Mouse (Mus musculus): ENCODE measurements around the gene Baat. TPM values are rescaled to one million over a fixed set of nuclear protein-coding genes. Genes with fewer than 3 reads are reported as not detected.
"Not testable (repeated sequence)": the region's sequence is repeated elsewhere in the genome, so short reads cannot be mapped to it uniquely, and the experiment has no call there.

The Baat gene
- polyA plus RNA-seq, 1 experiment: not detected

- DNase-seq (ENCODE audit: low read depth): peak; percentile 8
Measured at GRCm38 (mm10) chr4:49485442-49485841, 20.9 kb downstream of the Baat start.

DNA sequence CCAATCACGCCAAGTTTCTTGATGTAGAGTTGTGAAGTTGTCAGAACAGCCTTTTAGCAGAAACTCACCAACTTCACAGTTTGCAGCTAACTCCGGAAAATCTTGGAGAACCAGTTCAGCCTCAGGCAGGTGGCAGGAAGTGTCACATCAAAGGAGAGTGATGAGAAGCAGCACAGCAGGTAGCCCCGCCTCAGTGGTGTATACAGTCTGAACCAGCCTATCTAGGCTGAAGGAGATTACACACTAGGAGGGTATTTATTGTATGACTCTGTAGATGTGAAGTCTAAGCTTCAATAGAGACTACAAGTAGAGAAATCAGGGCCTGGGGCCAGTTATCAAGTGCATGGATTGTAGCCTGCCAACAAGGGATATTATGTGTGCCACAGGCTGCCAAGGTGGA, 25.5 kb downstream of the Baat start:
- DNase-seq (ENCODE audit: low read depth): no peak

DNA sequence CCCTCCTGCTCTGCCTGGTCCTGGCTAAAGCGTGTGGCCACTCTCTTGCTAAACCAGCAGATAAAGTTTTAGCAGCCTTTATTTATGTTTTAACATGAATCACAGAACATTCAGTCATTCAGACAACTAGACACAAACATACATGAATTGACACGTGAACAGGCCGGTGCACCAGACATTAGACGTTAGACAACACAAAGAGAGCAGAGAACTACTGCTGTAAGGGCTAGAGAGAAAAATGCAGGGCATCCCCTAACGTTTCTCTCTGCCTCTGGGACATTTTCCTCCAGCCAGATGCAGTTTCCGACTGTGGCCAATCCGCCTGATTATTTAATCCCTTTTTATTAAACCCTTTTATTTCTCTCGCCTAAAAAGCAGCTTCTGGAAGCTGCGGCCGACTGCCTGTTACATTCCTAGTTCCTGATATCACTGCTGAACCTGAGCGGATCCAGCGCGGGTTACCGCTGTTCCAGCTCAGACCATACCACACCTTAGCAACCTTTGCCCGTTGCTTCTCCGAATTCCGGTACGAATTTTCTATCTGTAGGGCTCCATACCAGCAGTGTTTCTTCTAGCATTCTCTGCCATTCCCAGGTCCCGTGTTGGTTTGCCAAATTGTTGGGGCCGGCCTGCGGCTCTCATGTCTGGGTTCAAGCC, 26.1 kb downstream of the Baat start:
- DNase-seq (ENCODE audit: low read depth): no peak

GRCm38 (mm10) chr4:49479035-49479434, 27.3 kb downstream of the Baat start:
- not testable (repeated sequence) for DNase-seq (ENCODE audit: low read depth)

DNA sequence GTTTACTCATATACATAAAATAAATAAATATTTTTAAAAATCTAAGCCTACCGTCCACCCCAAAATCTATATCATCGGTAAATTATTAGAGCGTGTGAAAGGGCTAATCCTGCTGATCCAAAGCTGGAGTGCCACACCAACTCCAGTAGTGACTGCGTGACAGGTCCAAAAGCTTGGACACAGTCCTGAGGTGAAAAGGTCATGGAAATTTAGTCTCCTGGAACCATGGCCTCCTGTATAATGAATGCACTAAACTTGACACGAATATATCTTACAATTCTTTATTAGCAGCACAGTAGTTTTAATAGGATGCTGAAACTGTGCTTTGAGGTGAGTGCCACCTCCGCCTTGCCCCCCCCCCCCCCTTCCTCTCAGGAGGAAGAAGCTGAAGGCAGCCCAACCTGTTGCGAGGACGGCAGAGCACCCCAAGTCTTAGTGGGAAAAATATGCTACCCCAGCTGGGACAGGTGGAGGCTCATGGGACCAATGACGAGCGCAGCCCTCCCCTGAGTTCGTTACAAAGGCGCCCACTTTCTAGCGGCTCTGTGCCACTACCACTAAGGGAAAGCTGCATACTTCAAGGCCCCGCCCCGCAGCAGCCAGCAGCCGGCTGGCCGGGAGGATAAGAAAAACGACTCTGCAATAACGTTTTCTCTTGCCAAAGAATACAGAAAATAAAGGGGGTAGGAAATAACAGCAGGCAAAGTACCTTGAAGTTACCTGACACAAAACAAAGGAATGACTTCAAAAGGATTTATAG, 28.1 kb downstream of the Baat start:
- no peak for DNase-seq (ENCODE audit: low read depth)

- no peak for DNase-seq (ENCODE audit: low read depth)
Measured at GRCm38 (mm10) chr4:49474583-49474982, 31.8 kb downstream of the Baat start.

DNA sequence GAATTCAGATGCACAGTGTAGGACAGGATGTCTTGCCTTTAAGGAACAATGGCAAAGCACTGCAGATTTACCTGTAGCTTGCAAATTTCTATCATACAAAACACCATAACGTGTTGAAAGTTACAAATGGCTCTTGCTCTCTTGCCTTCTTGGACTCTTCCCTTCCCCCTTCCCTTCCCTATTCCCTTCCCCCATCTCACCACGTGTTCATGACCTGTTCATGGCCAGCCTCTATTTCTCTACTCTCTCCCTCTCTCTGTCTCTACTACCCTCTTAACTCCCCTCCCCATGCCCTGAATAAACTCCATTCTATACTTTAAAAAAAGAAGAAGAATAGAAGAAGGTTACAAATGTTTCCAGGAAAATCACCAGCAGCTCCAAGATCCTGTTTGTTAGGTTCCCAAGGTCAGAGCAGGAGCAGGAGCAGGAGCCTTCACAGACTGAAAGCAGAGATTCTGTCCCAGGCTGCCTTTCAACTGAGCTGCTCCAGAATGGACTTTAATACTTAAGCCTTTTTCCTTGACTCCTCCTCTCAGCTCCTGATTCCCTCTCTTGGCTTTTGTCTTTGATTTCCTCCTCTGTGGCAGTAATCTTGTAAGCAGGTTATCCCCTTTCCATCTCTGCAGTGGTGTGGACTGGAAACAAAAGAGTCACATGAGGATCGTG, 32.8 kb downstream of the Baat start, which contains the start of gene Acnat1:
Gene Acnat1 (minus strand): TSS at position 478 of the 666 bp plus-strand sequence.
- DNase-seq (ENCODE audit: low read depth): no peak

DNA sequence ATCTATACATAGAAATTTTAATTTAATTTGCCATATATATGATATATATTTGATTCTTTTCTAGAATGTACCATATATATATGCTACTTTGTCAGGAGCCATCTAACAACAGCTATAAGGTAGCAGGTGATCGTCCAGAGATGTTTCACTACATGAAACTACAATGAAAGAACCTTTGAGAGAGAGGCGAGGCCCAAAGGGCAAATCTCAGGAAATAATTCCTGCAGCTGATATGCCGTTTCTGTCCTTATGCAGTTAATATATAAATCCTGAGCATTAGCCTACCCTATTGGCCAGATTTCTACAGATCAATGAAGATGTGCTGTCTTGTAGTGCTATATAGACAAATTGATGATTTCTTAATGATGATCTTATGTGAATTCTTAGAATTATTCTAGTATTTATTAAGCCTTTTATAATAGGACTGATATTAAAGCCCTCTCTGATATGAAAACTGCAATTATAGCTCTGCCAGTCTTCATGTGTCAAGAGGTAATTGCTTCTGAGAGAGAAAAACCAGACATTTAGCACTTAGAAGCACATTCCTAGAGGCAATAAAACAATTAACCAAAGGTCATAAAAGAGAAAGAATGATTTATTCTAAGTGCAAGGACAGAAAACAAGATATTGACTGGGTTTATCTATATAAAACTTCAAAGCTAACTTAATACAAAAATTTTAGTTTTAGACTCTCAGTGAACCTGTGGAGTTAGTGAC, 36.8 kb downstream of the Baat start:
- no peak for DNase-seq (ENCODE audit: low read depth)

DNA sequence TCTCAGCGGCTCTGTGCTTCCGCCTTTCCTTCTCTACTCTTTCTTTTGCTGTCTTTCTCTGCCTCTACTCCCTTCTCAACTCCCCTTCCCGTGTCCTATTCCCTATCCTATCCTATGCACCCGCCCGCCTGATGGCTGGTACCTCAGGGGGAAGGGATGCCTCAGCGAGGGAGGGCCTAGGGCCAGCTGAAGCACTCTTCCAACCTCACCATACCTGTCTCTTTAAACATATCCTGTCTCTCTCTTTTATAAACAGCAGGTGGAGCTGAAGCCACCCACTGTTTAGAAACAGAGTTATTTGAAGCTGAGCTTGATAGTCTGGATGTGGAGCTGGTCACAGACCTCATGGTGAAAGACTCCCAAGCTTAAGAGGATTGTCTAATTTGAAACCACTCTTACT, 39.0 kb downstream of the Baat start:
- no peak for DNase-seq (ENCODE audit: low read depth)

- DNase-seq (ENCODE audit: low read depth): no peak
Measured at GRCm38 (mm10) chr4:49456171-49456570, 50.2 kb downstream of the Baat start.

GRCm38 (mm10) chr4:49451848-49452551, 54.4 kb downstream of the Baat start:
- DNase-seq (ENCODE audit: low read depth): no peak

- DNase-seq (ENCODE audit: low read depth): not testable (repeated sequence)
Measured at GRCm38 (mm10) chr4:49451133-49451847, 55.1 kb downstream of the Baat start.

Other genes with a start within 250 kb of the Baat start
- 0.36 and 0.76 TPM in 2 replicates for gene Acnat2, start 98.4 kb downstream of the Baat start, polyA plus RNA-seq (2012; rRNA removed)
- gene Acnat1, start 32.6 kb downstream of the Baat start, polyA plus RNA-seq (2012; rRNA removed): 1.1 and 2.0 TPM in 2 replicates
- 6.0 and 6.4 TPM in 2 replicates for gene Mrpl50, start 14.5 kb upstream of the Baat start, polyA plus RNA-seq (2012; rRNA removed)
- gene Zfp189, start 14.6 kb upstream of the Baat start, polyA plus RNA-seq (2012; rRNA removed): 3.3 and 4.6 TPM in 2 replicates
- gene Aldob, start 43.0 kb upstream of the Baat start, polyA plus RNA-seq (2012; rRNA removed): 1.5 and 6.2 TPM in 2 replicates
- gene Tmem246, start 91.3 kb upstream of the Baat start, polyA plus RNA-seq (2012; rRNA removed): 9.0 and 9.3 TPM in 2 replicates
- 16.8 and 19.0 TPM in 2 replicates for gene Rnf20, start 125.4 kb upstream of the Baat start, polyA plus RNA-seq (2012; rRNA removed)
- gene Ppp3r2, start 175.5 kb upstream of the Baat start, polyA plus RNA-seq (2012; rRNA removed): 0.18 and 0.72 TPM in 2 replicates